Mouse (Mus musculus) neural tube, embryonic 11.5 days (tissue): ENCODE data around the gene Ccr4. TPM values are rescaled to one million over a fixed set of nuclear protein-coding genes. Genes with fewer than 3 reads are reported as not detected.

ENCODE experiments used
- ATAC-seq: fragments of 200-750 bp; cut with Nextera tagmentation; 2 replicates; pipeline ENCODE4 v1.8.0; 2017; ENCODE audit warnings: moderate number of reproducible peaks, mild to moderate bottlenecking, moderate TSS enrichment, moderate library complexity; ENCODE audit not compliant: insufficient read depth, low FRiP score, low TSS enrichment
- DNase-seq: peaks from one replicate; pipeline ENCODE4 v3.0.0-alpha.2; 2015; ENCODE audit warnings: low spot score
- H3K27ac ChIP-seq: fragments of 300-500 bp; sonication (generic); 2 replicates; pipeline ENCODE4 v1.5.1; 2014; ENCODE audit warnings: low read depth, mild to moderate bottlenecking, low read length
- H3K27me3 ChIP-seq: fragments of 300-500 bp; sonication (generic); 2 replicates; pipeline ENCODE4 v1.6.1; 2014; ENCODE audit warnings: mild to moderate bottlenecking, low read length, mixed read lengths; ENCODE audit not compliant: control insufficient read depth, insufficient read depth
- H3K36me3 ChIP-seq: fragments of 300-500 bp; sonication (generic); 2 replicates; pipeline ENCODE4 v1.6.1; 2014; ENCODE audit warnings: mild to moderate bottlenecking, low read length, moderate library complexity, mixed read lengths; ENCODE audit not compliant: control insufficient read depth, insufficient read depth
- H3K4me1 ChIP-seq: fragments of 300-500 bp; sonication (generic); 2 replicates; pipeline ENCODE4 v1.6.1; 2014; ENCODE audit warnings: low read length, mixed read lengths; ENCODE audit not compliant: control insufficient read depth, insufficient read depth
- H3K4me2 ChIP-seq: fragments of 300-500 bp; sonication (generic); 2 replicates; pipeline ENCODE4 v1.6.1; 2014; ENCODE audit warnings: low read depth, mild to moderate bottlenecking, moderate library complexity
- H3K4me3 ChIP-seq: fragments of 300-500 bp; sonication (generic); 2 replicates; pipeline ENCODE4 v1.5.1; 2014; ENCODE audit warnings: low read depth, low read length
- H3K9ac ChIP-seq: fragments of 300-500 bp; sonication (generic); 2 replicates; pipeline ENCODE4 v1.6.1; 2014; ENCODE audit warnings: mild to moderate bottlenecking, low read length
- H3K9me3 ChIP-seq: fragments of 300-500 bp; sonication (generic); 2 replicates; pipeline ENCODE4 v1.6.1; 2016; ENCODE audit warnings: low read length; ENCODE audit not compliant: control insufficient read depth
- WGBS: fragments of 180-500 bp; shearing (Covaris S2); extraction: QIAGEN DNeasy Blood & Tissue Kit; methylation state at CpG from one replicate; pipeline ENCODE4 v1.1.7; 2014; 5-methylcytosine and 5-hydroxymethylcytosine counted together
- polyA plus RNA-seq: library from polyadenylated mRNA; unstranded; fragments of >200 nt; fragmentation: Nextera tagmentation; extraction: Ambion mirVana; gene quantifications from 2 replicates; pipeline ENCODE4 v1.2.1, GENCODE M21; 2014

Gene Ccr4
- 0.08 TPM in 1 of 2 replicates, not detected in the other for polyA plus RNA-seq

DNA sequence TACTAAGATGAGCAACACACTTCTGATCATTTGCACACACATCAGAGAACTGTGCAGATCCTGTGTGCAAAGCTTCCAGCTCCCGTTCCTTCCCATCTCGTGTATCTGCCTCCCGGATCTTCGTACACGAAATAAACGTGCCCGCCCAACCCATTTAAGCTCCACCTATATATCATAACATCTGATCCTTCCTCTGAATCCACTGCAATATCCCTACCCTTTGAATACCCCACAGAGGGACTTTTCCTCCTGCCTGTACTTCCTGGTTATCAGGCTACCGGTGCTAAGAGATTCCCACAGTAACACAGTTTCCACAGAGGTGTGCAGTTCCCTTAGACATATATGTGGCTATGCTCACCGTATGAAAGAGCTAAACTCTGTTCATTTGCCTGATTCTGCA lies at the start of gene Ccr4:
Ccr4 (minus strand) TSS at position 101 of the 400 bp plus-strand sequence.
- no peaks in the 10 kb centered on the region for H3K27me3 ChIP-seq
- no peak within 1 kb of the TSS for H3K27ac ChIP-seq
- DNase-seq (no peak), ATAC-seq (no peak)
- no peak within 1 kb of the TSS for H3K9ac ChIP-seq
- no peak within 1 kb of the TSS for H3K4me3 ChIP-seq
- peaks cover 5% of the 10 kb centered on the region for H3K36me3 ChIP-seq
- WGBS: 85% methylated on average over 9 of the region's 9 CpGs
- no peaks in the 10 kb centered on the region for H3K9me3 ChIP-seq
- no peaks in the 10 kb centered on the region for H3K4me1 ChIP-seq
- H3K4me2 ChIP-seq: no peak within 1 kb of the TSS

- H3K4me2 ChIP-seq: no peak overlapping the region
- no peaks in the 10 kb centered on the region for H3K36me3 ChIP-seq
- no peak overlapping the region for H3K9ac ChIP-seq
- no peak overlapping the region for H3K4me3 ChIP-seq
- no peak for DNase-seq
- H3K27ac ChIP-seq: no peak overlapping the region
- no peaks in the 10 kb centered on the region for H3K9me3 ChIP-seq
- H3K27me3 ChIP-seq: no peaks in the 10 kb centered on the region
- no peak for ATAC-seq
- H3K4me1 ChIP-seq: peaks cover 12% of the 10 kb centered on the region
Measured at GRCm38 (mm10) chr9:114553828-114554227, 49.1 kb upstream of the Ccr4 start.

- H3K9ac ChIP-seq: no peak overlapping the region
- H3K4me1 ChIP-seq: peaks cover 28% of the 10 kb centered on the region
- no peak for ATAC-seq
- no peaks in the 10 kb centered on the region for H3K36me3 ChIP-seq
- no peak overlapping the region for H3K4me2 ChIP-seq
- H3K27ac ChIP-seq: no peak overlapping the region
- no peak for DNase-seq
- H3K4me3 ChIP-seq: no peak overlapping the region
- WGBS: 23% methylated on average over 6 of the region's 6 CpGs
- H3K9me3 ChIP-seq: no peaks in the 10 kb centered on the region
- H3K27me3 ChIP-seq: no peaks in the 10 kb centered on the region
Measured at GRCm38 (mm10) chr9:114550033-114550432, 45.3 kb upstream of the Ccr4 start.

- Histone ChIP-seq H3K9ac (no peak overlapping the region), H3K36me3 (no peaks in the 10 kb centered on the region), H3K27me3 (no peaks in the 10 kb centered on the region), H3K27ac (no peak overlapping the region), H3K9me3 (no peaks in the 10 kb centered on the region), H3K4me3 (no peak overlapping the region), H3K4me2 (no peak overlapping the region), H3K4me1 (peaks cover 33% of the 10 kb centered on the region)
- peak; percentile 49 for DNase-seq
- no peak for ATAC-seq
- WGBS: 9% methylated on average over 5 of the region's 5 CpGs
Measured at GRCm38 (mm10) chr9:114549117-114549516, 44.4 kb upstream of the Ccr4 start.

GRCm38 (mm10) chr9:114548496-114548895 lies 43.8 kb upstream of the Ccr4 start:
- Histone ChIP-seq H3K4me3 (no peak overlapping the region), H3K4me2 (no peak overlapping the region), H3K27me3 (no peaks in the 10 kb centered on the region), H3K9me3 (no peaks in the 10 kb centered on the region), H3K27ac (0 out of 2 replicates have a peak overlapping the region, but pooled peaks have one; percentile 20), H3K9ac (no peak overlapping the region), H3K36me3 (no peaks in the 10 kb centered on the region), H3K4me1 (peaks cover 37% of the 10 kb centered on the region)
- no peak for ATAC-seq
- WGBS: 26% methylated on average over 4 of the region's 4 CpGs
- DNase-seq: peak; percentile 21

DNA sequence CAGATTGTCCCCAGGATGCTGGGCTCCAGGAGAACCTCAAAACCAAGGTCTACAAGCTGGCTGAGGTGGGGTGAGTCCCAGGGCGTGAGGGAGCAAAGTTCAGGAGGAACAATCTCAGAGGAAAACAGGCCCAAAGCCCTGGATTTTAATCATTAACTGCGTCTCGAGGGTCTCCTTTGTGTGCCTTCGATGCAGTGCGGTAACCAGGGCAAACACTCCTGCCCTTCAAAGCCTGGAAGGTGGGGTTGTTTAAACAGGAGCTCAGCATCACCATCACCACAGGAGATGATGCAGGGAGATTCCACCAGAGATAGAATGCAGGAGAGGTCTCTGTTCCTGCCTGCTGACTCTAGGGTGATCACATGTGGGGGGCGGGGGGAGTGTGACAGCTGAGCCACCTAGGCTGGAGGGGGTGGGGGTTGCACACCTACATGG lies 42.9 kb upstream of the Ccr4 start:
- no peak for DNase-seq
- Histone ChIP-seq H3K27ac (no peak overlapping the region), H3K4me3 (no peak overlapping the region), H3K9ac (no peak overlapping the region), H3K4me2 (no peak overlapping the region), H3K4me1 (peaks cover 37% of the 10 kb centered on the region), H3K9me3 (no peaks in the 10 kb centered on the region), H3K27me3 (no peaks in the 10 kb centered on the region), H3K36me3 (no peaks in the 10 kb centered on the region)
- 19% methylated on average over 6 of the region's 6 CpGs for WGBS
- no peak for ATAC-seq

DNA sequence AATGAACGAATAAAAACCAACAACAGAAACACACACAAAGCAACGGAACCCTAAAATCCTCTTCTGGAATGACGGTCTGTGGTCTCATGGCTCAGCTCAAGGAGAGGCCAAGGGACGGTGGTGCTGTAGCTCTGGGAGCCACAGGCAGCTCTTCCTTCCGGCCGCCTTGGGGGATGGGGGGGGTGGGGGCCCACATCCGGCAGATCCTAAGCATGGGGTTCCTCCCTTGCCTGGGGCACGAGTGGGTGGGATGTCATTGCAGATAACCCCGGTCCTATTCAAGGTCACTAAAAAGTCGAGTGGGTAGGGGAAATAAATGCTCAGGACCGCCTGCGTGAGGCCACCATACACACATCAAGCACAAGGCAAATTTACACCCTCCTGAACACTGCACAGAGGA lies 42.0 kb upstream of the Ccr4 start:
- no peak for ATAC-seq
- Histone ChIP-seq H3K9ac (no peak overlapping the region), H3K27me3 (no peaks in the 10 kb centered on the region), H3K4me3 (no peak overlapping the region), H3K27ac (no peak overlapping the region), H3K4me2 (no peak overlapping the region), H3K36me3 (no peaks in the 10 kb centered on the region), H3K9me3 (no peaks in the 10 kb centered on the region), H3K4me1 (peaks cover 37% of the 10 kb centered on the region)
- WGBS: 49% methylated on average over 12 of the region's 12 CpGs
- DNase-seq: no peak

GRCm38 (mm10) chr9:114544754-114545393 lies 40.2 kb upstream of the Ccr4 start:
- Histone ChIP-seq H3K9me3 (no peaks in the 10 kb centered on the region), H3K4me1 (peaks cover 40% of the 10 kb centered on the region), H3K27ac (no peak overlapping the region), H3K36me3 (no peaks in the 10 kb centered on the region), H3K27me3 (no peaks in the 10 kb centered on the region), H3K4me3 (no peak overlapping the region), H3K9ac (no peak overlapping the region), H3K4me2 (no peak overlapping the region)
- DNase-seq (no peak), ATAC-seq (no peak)
- 36% methylated on average over 9 of the region's 9 CpGs for WGBS
